Mouse (Mus musculus) spleen, adult 2 months (tissue): ENCODE data around the gene Dctpp1.

ENCODE experiments used
- CTCF ChIP-seq: fragments of 200-500 bp; IDR thresholded peaks from 2 replicates; pipeline ENCODE4 v1.5.1; 2011; ENCODE audit warnings: mild to moderate bottlenecking, inconsistent platforms; ENCODE audit not compliant: insufficient read depth, insufficient read length, insufficient replicate concordance; ENCODE audit errors: extremely low read depth
- POLR2A ChIP-seq: fragments of 200-500 bp; IDR thresholded peaks from 2 replicates; pipeline ENCODE4 v1.6.1; 2011; ENCODE audit warnings: low read depth, low read length, inconsistent platforms

- TF ChIP-seq CTCF (peak; percentile 43; the same call in 1 of the 2 replicates), POLR2A (no peak)
Observed at GRCm38 (mm10) chr7:127213485-127213884, 47.0 kb downstream of the Dctpp1 start.
